Mouse (Mus musculus) activated CD4-positive, CD25-positive, alpha-beta regulatory T cell, adult 4 months (primary cell): Measurements from ENCODE around the gene Gm49322. TPM values are rescaled to one million over a fixed set of nuclear protein-coding genes. Genes with fewer than 3 reads are reported as not detected.
"Not testable (repeated sequence)": the region's sequence is repeated elsewhere in the genome, so short reads cannot be mapped to it uniquely, and the experiment has no call there.

Experiments
- ATAC-seq: one replicate; pipeline ENCODE4 v1.8.0; 2017
- polyA plus RNA-seq, 2 experiments: library from polyadenylated mRNA; unstranded; fragments of 100-300 nt; shearing (Covaris generic); gene quantifications; one replicate each; pipeline ENCODE4 v1.2.1; 2017

The Gm49322 gene
- polyA plus RNA-seq, 2 experiments from 2014 or later, result 9.5 to 11.5 TPM

- ATAC-seq, result no peak
Measured at GRCm38 (mm10) chr10:80613821-80614220, 8.0 kb downstream of the Gm49322 start.

GRCm38 (mm10) chr10:80614351-80614750 is 8.5 kb downstream of the Gm49322 start:
- ATAC-seq, result no peak

- peak; percentile 75 for ATAC-seq
Measured at GRCm38 (mm10) chr10:80618181-80618580, 12.4 kb downstream of the Gm49322 start.

GRCm38 (mm10) chr10:80619465-80620244 is 13.8 kb downstream of the Gm49322 start:
- no peak for ATAC-seq

- ATAC-seq, result no peak
Measured at GRCm38 (mm10) chr10:80620365-80620764, 14.5 kb downstream of the Gm49322 start.

GRCm38 (mm10) chr10:80620796-80621689 is 15.2 kb downstream of the Gm49322 start:
- no peak for ATAC-seq

- ATAC-seq, result no peak
Measured at GRCm38 (mm10) chr10:80621690-80621939, 15.8 kb downstream of the Gm49322 start.

GRCm38 (mm10) chr10:80621940-80622660 is 16.3 kb downstream of the Gm49322 start:
- ATAC-seq, result peak; percentile 73

GRCm38 (mm10) chr10:80622661-80623456 is 17.0 kb downstream of the Gm49322 start, which contains the start of gene Csnk1g2:
Gene Csnk1g2, plus strand, starts transcription at chr10:80622838.
- no peak for ATAC-seq

GRCm38 (mm10) chr10:80623457-80624191 is 17.8 kb downstream of the Gm49322 start:
- ATAC-seq, result peak; percentile 22

- no peak for ATAC-seq
Measured at GRCm38 (mm10) chr10:80625764-80626163, 19.9 kb downstream of the Gm49322 start.

- ATAC-seq, result no peak
Measured at GRCm38 (mm10) chr10:80627685-80628084, 21.9 kb downstream of the Gm49322 start.

GRCm38 (mm10) chr10:80628925-80629324 is 23.1 kb downstream of the Gm49322 start:
- ATAC-seq, result peak; percentile 88

GRCm38 (mm10) chr10:80635345-80635744 is 29.5 kb downstream of the Gm49322 start:
- ATAC-seq, result no peak

- no peak for ATAC-seq
Measured at GRCm38 (mm10) chr10:80646936-80647335, 41.1 kb downstream of the Gm49322 start.

GRCm38 (mm10) chr10:80649910-80650309 is 44.1 kb downstream of the Gm49322 start:
- not testable (repeated sequence) for ATAC-seq

GRCm38 (mm10) chr10:80650392-80650791 is 44.6 kb downstream of the Gm49322 start:
- no peak for ATAC-seq

GRCm38 (mm10) chr10:80653156-80653720 is 47.4 kb downstream of the Gm49322 start:
- ATAC-seq, result no peak

- no peak for ATAC-seq
Measured at GRCm38 (mm10) chr10:80654866-80655265, 49.0 kb downstream of the Gm49322 start.

- ATAC-seq, result no peak
Measured at GRCm38 (mm10) chr10:80655406-80656129, 49.7 kb downstream of the Gm49322 start.
